Mouse (Mus musculus) cerebellum, adult 2 months (tissue): ENCODE results near the gene Zkscan8. TPM values are rescaled to one million over a fixed set of nuclear protein-coding genes. Genes with fewer than 3 reads are reported as not detected.
"Not testable (repeated sequence)": the region's sequence is repeated elsewhere in the genome, so short reads cannot be mapped to it uniquely, and the experiment has no call there.

Experiments used
- DNase-seq, 2 experiments: peaks; one replicate each; pipeline ENCODE4 v3.0.0; 2021
- H3K27ac ChIP-seq: fragments of 200-500 bp; 2 replicates; pipeline ENCODE4 v1.5.1; 2012; ENCODE audit warnings: low read length, control low read depth, inconsistent platforms; ENCODE audit not compliant: insufficient read depth
- H3K27me3 ChIP-seq: fragments of 200-500 bp; 2 replicates; pipeline ENCODE4 v1.6.1; 2012; ENCODE audit warnings: inconsistent platforms, mild to moderate bottlenecking, low read length, moderate library complexity; ENCODE audit not compliant: control insufficient read depth, insufficient read depth
- H3K4me1 ChIP-seq: fragments of 200-500 bp; 2 replicates; pipeline ENCODE4 v1.6.1; 2011; ENCODE audit warnings: low read length; ENCODE audit not compliant: control insufficient read depth, insufficient read depth
- H3K4me3 ChIP-seq: fragments of 200-500 bp; replicated peaks from 2 replicates; pipeline ENCODE3; 2011; ENCODE audit warnings: mild to moderate bottlenecking, low read depth, low read length, control low read depth; ENCODE audit not compliant: insufficient read depth
- CTCF ChIP-seq: fragments of 200-500 bp; IDR thresholded peaks from 2 replicates; pipeline ENCODE4 v1.5.1; 2011; ENCODE audit warnings: low read depth, mild to moderate bottlenecking, control low read depth, low read length, moderate library complexity, borderline replicate concordance; ENCODE audit not compliant: insufficient read depth
- POLR2A ChIP-seq: fragments of 200-500 bp; IDR thresholded peaks from 2 replicates; pipeline ENCODE4 v1.6.1; 2011; ENCODE audit warnings: low read length, control low read depth, borderline replicate concordance; ENCODE audit not compliant: insufficient read depth
- WGBS: fragments of 180-500 bp; shearing (Covaris S2); methylation state at CpG from one replicate; pipeline ENCODE4 v1.1.7; 2018; 5-methylcytosine and 5-hydroxymethylcytosine counted together
- polyA plus RNA-seq: library from polyadenylated mRNA; depleted of rRNA; stranded (reverse); fragments of >200 nt; gene quantifications from 2 replicates; pipeline ENCODE4 v1.2.3, GENCODE M21; 2012; rRNA removed

Gene Zkscan8
- 7.5 and 9.8 TPM in 2 replicates for polyA plus RNA-seq

DNA sequence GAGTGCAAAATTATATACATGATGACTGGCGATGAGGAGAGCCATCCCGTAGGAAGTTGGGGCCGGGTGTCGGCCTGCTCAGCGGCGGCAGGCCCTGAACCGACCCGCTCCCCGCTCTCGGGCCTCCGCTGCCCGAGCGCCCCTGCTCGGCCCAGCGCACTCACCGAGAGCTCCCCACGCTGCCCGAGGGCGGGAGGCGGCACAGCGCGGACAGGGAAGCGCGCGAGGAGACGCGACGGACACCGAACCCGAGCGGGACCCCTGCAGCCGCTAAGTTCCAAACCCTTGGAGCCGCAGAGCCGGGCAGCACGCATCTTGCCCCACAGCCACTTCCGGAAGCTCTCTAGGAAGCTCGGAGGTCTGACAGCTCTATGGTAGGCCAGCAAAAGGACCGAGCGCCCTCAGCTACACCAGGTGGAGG is at the start of gene Zkscan8:
Gene Zkscan8 (minus strand): TSS at position 340 of the 421 bp plus-strand sequence.
- peak within 1 kb of the TSS; percentile 72; the same call in 1 of the 2 replicates for H3K27ac ChIP-seq
- no peaks in the 10 kb centered on the region for H3K4me1 ChIP-seq
- 1% methylated on average over 39 of the region's 39 CpGs for whole genome bisulfite sequencing
- peak; percentile 92 to 96 for DNase-seq
- no peaks in the 10 kb centered on the region for H3K27me3 ChIP-seq
- no peak for TF ChIP-seq CTCF
- TF ChIP-seq POLR2A = peak; percentile 55; the same call in 1 of the 2 replicates
- H3K4me3 ChIP-seq = peak within 1 kb of the TSS; percentile 84

DNA sequence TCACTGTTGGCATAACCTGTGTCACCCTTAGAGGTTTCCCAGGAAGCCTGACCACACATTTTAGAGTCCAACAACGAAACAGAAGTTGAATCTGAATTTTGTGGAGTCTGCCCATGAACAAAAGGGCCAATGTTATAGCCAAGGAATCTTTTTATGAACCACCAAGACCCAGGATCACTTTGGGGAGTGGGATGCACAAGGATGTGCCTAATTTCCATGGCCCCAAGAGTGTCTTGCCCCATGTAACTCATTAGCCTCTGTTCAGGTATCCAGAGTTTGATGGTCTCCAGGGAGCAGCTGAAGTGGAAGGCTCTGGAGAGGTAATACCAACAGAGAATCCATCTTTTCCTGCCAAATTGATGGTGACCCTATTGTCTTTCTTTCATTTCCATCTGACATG is 28.9 kb upstream of the Zkscan8 start, which contains the start of gene Olfr1535:
Gene Olfr1535 (minus strand): TSS at position 101 of the 400 bp plus-strand sequence.
- WGBS = 38% methylated on average over 1 of the region's 1 CpGs
- no peaks in the 10 kb centered on the region for H3K4me1 ChIP-seq
- H3K4me3 ChIP-seq = no peak within 1 kb of the TSS
- TF ChIP-seq CTCF = no peak
- TF ChIP-seq POLR2A = no peak
- no peak for DNase-seq
- no peak within 1 kb of the TSS for H3K27ac ChIP-seq
- H3K27me3 ChIP-seq = no peaks in the 10 kb centered on the region

DNA sequence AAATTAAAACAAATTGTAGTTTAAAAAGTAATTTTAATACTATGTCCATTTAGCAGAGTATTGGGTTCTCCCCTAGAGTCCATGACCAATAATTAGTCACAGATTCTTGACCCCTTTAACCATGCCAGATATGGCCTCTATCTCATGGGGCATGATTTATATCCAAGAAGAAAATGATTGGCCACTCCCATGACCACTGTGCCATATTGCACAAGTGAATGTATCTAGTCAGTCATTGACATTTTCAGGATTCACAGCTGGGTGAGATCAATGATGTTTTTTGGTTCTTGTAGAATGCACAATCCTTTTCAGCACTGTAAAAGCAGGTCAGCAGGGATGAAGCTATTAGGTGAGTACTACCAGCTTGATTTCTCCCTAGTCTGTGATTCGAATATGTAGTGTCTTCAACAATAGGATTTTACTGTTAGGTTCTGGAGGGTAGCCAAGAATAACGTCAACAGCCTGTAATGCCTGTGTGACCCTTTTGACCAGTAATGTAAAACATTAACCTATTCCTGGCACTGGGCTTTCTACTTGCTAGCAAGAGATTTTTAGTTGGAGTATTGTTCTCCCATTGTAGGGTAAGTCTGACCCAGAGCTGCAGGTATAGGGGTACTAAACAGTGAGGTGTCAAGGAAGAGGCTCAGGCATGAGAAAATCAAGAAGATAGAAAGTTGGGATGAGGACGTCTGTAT is 19.6 kb upstream of the Zkscan8 start:
- Histone ChIP-seq H3K4me3 (no peak overlapping the region), H3K27me3 (no peaks in the 10 kb centered on the region), H3K4me1 (no peaks in the 10 kb centered on the region), H3K27ac (no peak overlapping the region)
- TF ChIP-seq POLR2A (no peak), CTCF (no peak)
- no peak for DNase-seq
- 36% methylated on average over 3 of the region's 3 CpGs for WGBS

DNA sequence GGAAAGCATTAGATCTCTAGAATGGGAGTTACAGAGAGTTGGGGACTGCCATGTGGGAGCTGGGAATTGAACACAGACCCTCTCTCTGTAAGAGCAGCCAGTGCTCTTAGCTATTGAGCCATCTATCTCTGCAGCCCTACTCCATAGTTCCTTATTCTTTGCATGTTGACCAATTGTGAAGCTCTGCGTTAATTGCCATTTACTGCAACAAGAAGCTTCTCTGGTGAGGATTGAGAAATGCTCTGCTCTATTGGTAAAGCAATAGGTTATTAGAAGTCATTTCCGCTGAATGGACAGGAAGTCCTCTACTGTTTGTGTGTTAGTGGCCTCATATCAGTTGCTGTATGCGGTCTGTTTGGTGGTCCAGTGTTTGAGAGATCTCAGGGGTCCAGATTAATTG is 18.6 kb upstream of the Zkscan8 start:
- 91% methylated on average over 3 of the region's 3 CpGs for WGBS
- TF ChIP-seq POLR2A = no peak
- TF ChIP-seq CTCF = no peak

DNA sequence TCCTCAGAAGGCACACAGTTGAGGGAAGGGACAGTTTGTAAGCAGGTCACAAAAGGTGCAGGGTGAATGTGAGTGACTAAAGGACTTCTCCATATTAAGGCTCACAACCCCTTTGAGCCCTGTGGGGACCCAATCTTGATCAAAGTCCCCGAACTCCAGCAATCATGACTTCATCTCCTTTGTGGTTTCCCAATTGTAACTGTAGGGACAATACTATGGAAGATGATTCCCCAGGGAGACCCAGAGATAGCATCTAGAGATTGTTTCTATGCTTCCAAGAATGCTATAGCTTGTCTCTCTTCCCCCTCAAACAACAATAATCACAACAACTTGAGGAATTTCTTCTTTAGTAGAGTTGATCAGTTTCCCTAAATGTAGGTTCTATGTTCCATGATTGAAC is 11.8 kb upstream of the Zkscan8 start, which contains the start of gene Olfr1366:
Gene Olfr1366 (minus strand): TSS at position 101 of the 400 bp plus-strand sequence.
- Histone ChIP-seq H3K4me3 (no peak within 1 kb of the TSS), H3K27ac (no peak within 1 kb of the TSS), H3K4me1 (no peaks in the 10 kb centered on the region), H3K27me3 (no peaks in the 10 kb centered on the region)
- no peak for DNase-seq
- 65% methylated on average over 1 of the region's 1 CpGs for WGBS
- TF ChIP-seq POLR2A (no peak), CTCF (no peak)

More for the DNA sequence above, 18.6 kb upstream of the Zkscan8 start:
- no peaks in the 10 kb centered on the region for H3K4me1 ChIP-seq
- H3K27me3 ChIP-seq = no peaks in the 10 kb centered on the region
- H3K4me3 ChIP-seq = no peak overlapping the region
- H3K27ac ChIP-seq = no peak overlapping the region
- no peak for DNase-seq

DNA sequence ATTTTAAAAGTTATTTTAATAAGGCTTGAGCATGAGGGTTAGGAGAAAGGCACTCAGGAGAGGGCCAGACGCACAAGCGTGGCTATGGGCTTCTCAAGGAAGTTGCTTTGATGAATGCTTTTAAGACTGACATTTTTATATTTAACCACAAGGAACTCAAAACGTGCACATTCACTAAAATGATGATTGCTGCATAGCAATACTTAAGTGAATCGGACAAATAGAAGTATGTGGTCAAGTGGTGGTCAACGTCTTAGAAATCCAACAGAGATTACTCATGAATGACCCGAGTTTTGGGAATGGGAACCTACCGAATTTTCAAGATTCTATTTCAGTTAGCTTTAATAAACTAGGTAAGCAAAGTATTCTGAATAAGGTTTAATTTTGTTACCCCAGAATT is 784 bp downstream of the Zkscan8 start:
- no peaks in the 10 kb centered on the region for H3K4me1 ChIP-seq
- peak overlapping the region; percentile 32 for H3K4me3 ChIP-seq
- H3K27me3 ChIP-seq = no peaks in the 10 kb centered on the region
- 45% methylated on average over 7 of the region's 7 CpGs for WGBS
- DNase-seq = no peak
- TF ChIP-seq POLR2A (no peak), CTCF (no peak)
- no peak overlapping the region for H3K27ac ChIP-seq

DNA sequence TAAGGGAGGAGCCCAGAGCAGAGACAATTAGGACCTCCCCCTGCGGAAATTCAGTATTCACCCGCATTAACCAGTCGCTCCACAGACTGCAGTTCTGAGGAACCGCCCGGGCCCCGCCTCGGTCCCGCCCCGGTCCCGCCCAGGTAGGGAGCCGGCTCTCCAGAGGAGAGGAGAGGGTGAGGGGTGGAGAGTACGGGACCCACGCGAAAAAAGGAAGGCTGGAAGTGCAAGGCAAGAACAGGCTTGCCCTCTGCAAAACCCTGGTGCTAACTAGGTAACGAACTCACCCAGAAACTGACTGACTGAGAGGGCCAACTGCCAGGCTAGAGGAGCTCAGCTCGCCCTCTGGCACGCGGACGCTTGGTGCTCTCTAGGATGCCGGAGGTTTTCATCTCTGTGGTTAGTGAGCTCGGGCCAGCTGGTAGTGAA is 24.7 kb downstream of the Zkscan8 start:
- no peaks in the 10 kb centered on the region for H3K4me1 ChIP-seq
- DNase-seq = peak; percentile 86 to 87
- peak; percentile 78; the same call in 1 of the 2 replicates for TF ChIP-seq POLR2A
- TF ChIP-seq CTCF = no peak
- peak overlapping the region; percentile 95 for H3K4me3 ChIP-seq
- no peaks in the 10 kb centered on the region for H3K27me3 ChIP-seq
- WGBS = under 1% methylated on average over 21 of the region's 21 CpGs
- peak overlapping the region; percentile 81 for H3K27ac ChIP-seq

DNA sequence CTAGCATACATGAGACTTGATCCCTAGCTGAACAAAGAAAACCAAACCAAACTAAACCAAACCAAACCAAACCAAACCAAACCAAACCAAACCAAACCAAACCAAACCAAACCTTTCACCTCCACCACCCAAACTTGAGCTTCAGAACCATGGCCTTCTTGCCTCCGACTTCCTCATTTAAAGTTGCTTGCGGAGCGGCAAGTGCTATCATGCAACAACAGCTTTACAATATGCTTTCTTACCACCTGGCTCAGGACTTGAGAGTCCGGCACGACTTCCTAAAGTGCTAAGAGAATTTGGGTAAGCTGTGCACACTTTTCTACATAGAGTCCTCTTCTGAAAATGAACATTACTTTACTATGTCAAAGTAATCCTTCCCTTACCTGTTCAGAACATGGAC is 28.6 kb downstream of the Zkscan8 start:
- 88% methylated on average over 5 of the region's 5 CpGs for WGBS
- no peak for TF ChIP-seq POLR2A
- no peak for TF ChIP-seq CTCF

DNA sequence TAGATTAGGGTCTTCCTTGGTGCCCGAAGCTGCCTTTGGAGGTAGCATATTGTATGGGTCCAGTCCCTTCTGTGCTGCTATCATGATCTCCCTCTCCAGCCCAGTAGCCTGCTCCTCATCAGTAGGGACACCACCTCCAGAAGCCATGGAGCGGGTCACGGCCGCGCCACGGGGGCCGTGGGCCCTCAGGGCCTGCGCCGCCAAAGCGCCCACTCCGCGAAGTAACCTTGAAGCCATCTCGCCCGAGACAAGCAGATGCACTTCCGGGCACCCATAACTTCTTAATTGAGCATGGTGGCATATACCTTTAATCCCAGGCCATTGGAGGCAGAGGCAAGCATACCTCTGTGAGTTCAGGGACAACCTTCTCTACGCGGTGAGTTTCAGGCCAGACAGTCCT is 29.7 kb downstream of the Zkscan8 start, which contains the start of gene Gm11273:
Gene Gm11273 (minus strand): TSS at position 237 of the 400 bp plus-strand sequence.
- not testable (repeated sequence) for H3K27ac ChIP-seq, H3K4me3 ChIP-seq, H3K27me3 ChIP-seq, DNase-seq, H3K4me1 ChIP-seq
- 88% methylated on average over 17 of the region's 17 CpGs for WGBS

More for the DNA sequence above, 28.6 kb downstream of the Zkscan8 start:
- DNase-seq = no peak
- H3K27ac ChIP-seq = no peak overlapping the region
- H3K4me1 ChIP-seq = no peaks in the 10 kb centered on the region
- no peak overlapping the region for H3K4me3 ChIP-seq
- H3K27me3 ChIP-seq = no peaks in the 10 kb centered on the region
